ENCODE assay signal across 17 mouse cellular contexts in genomic region chr2:179536762-179537161, GRCm38 (mm10).
DNase-seq lines count a peak whose midpoint lies in the region; ATAC-seq and TF ChIP-seq lines count a peak whose summit lies in the region.
"Had no signal": no experiment of that assay in that cellular context is flagged by ENCODE, and none has a peak within 500 bp of the region (broad histone marks: within the 10 kb centered on the region; RNA-seq: fewer than 3 reads in every experiment).

No protein-coding gene starts in this region.

- intact Hi-C loops in left cerebral cortex, postnatal 10 days (cut with DNase I) = loop anchor here (5.0 kb wide), 1 partner anchor 94 kb away; the partner anchor contains the start of gene Cdh4

- ATAC-seq in hindbrain, embryonic 11.5 days (ENCODE audit: low FRiP score) = 0 out of 2 replicates have a peak, but pooled peaks have one; percentile 11
- no peak for ATAC-seq in midbrain, embryonic 12.5 days (ENCODE audit: low FRiP score, low read depth)
- ATAC-seq: activated CD4-positive, CD25-positive, alpha-beta regulatory T cell, adult 4 months; CD4-positive, CD25-positive, alpha-beta regulatory T cell, adult 4 months; Patski had no signal

- H3K36me3 ChIP-seq in hindbrain, embryonic 11.5 days (ENCODE audit: control insufficient read depth, insufficient read depth, low read length) = no peaks in the 10 kb centered on the region
- no peaks in the 10 kb centered on the region for H3K36me3 ChIP-seq in midbrain, embryonic 12.5 days
- H3K36me3 ChIP-seq: embryonic facial prominence, embryonic 10.5 days; heart, embryonic 15.5 days had no signal

- no peak overlapping the region for H3K9ac ChIP-seq in hindbrain, embryonic 11.5 days (ENCODE audit: low read depth, low read length)
- no peak overlapping the region for H3K9ac ChIP-seq in midbrain, embryonic 12.5 days (replicated peaks)
- H3K9ac ChIP-seq: heart, embryonic 15.5 days; liver, embryonic 14.5 days had no signal

- no peaks in the 10 kb centered on the region for H3K9me3 ChIP-seq in hindbrain, embryonic 11.5 days (ENCODE audit: control insufficient read depth, low read length)
- no peaks in the 10 kb centered on the region for H3K9me3 ChIP-seq in midbrain, embryonic 12.5 days
- H3K9me3 ChIP-seq: embryonic facial prominence, embryonic 10.5 days; heart, embryonic 15.5 days had no signal

- peak overlapping the region; percentile 61; the same call in 1 of the 2 replicates for H3K27ac ChIP-seq in hindbrain, embryonic 11.5 days (ENCODE audit: low read depth, low read length)
- 0 out of 2 replicates have a peak overlapping the region, but pooled peaks have one; percentile 52 for H3K27ac ChIP-seq in midbrain, embryonic 12.5 days (replicated peaks)
- H3K27ac ChIP-seq: heart, adult 2 months; heart, embryonic 15.5 days; kidney, postnatal 0 days; liver, embryonic 14.5 days had no signal

- peak; percentile 22 for DNase-seq in cerebellum, adult 9-10 months
- no peak for DNase-seq in cerebellum, adult 11 months
- DNase-seq in brain, embryonic 14.5 days (ENCODE audit: low read depth) = peak; percentile 58
- DNase-seq in hindbrain, embryonic 11.5 days (ENCODE audit: low spot score) = no peak
- no peak for DNase-seq in left cerebral cortex, postnatal 10 days (ENCODE audit: extremely low spot score in 1 of 2, low spot score in 2 of 2)
- DNase-seq in frontal cortex, postnatal 25 days (ENCODE audit: low spot score in 2 of 2) = no peak
- DNase-seq in lung, postnatal 10 days = no peak
- DNase-seq: heart, adult 2 months; thymus, adult 2 months had no signal

- no peaks in the 10 kb centered on the region for H3K27me3 ChIP-seq in hindbrain, embryonic 11.5 days (ENCODE audit: control insufficient read depth, insufficient read depth, low read length)
- peaks cover 20% of the 10 kb centered on the region for H3K27me3 ChIP-seq in midbrain, embryonic 12.5 days
- H3K27me3 ChIP-seq: heart, embryonic 15.5 days; Patski had no signal

- TF ChIP-seq CTCF in brain, embryonic 14.5 days (IDR thresholded peaks at IDR 0.05; ENCODE audit: borderline replicate concordance, extremely low read depth, insufficient read depth, insufficient read length) = no peak

- 13% methylated on average over 2 of the region's 2 CpGs for WGBS in hindbrain, embryonic 11.5 days
- 5% methylated on average over 2 of the region's 2 CpGs for WGBS in midbrain, embryonic 12.5 days

- TF ChIP-seq POLR2A in brain, embryonic 14.5 days (IDR thresholded peaks at IDR 0.05; ENCODE audit: borderline replicate concordance, extremely low read depth, insufficient read depth, insufficient read length, poor library complexity, severe bottlenecking) = no peak

- H3K4me2 ChIP-seq in hindbrain, embryonic 11.5 days (replicated peaks; ENCODE audit: low read depth, low read length) = no peak overlapping the region
- 0 out of 2 replicates have a peak overlapping the region, but pooled peaks have one; percentile 21 for H3K4me2 ChIP-seq in midbrain, embryonic 12.5 days (replicated peaks)
- H3K4me2 ChIP-seq: heart, embryonic 15.5 days had no signal

- H3K4me3 ChIP-seq in hindbrain, embryonic 11.5 days (ENCODE audit: low read depth, low read length) = no peak overlapping the region
- H3K4me3 ChIP-seq in midbrain, embryonic 12.5 days = no peak overlapping the region
- H3K4me3 ChIP-seq: heart, adult 2 months; heart, embryonic 15.5 days had no signal

- H3K4me1 ChIP-seq in hindbrain, embryonic 11.5 days (replicated peaks; ENCODE audit: control insufficient read depth, insufficient read depth, low read length) = peaks cover 16% of the 10 kb centered on the region; the same call in 1 of the 2 replicates
- peaks cover 54% of the 10 kb centered on the region for H3K4me1 ChIP-seq in midbrain, embryonic 12.5 days
- H3K4me1 ChIP-seq: heart, embryonic 15.5 days had no signal

Comparison
In these comparisons a context has a peak if more than half of its experiments do, and no peak if none do; other contexts are left out.
1. DNase-seq: peak in cerebellum, adult 9-10 months (single experiment) and brain, embryonic 14.5 days (single experiment); none in cerebellum, adult 11 months (single experiment), hindbrain, embryonic 11.5 days (single experiment), left cerebral cortex, postnatal 10 days (0 of 2), frontal cortex, postnatal 25 days (0 of 2) and lung, postnatal 10 days (single experiment).